Mouse (Mus musculus) granulocyte monocyte progenitor cell, adult 5-6 weeks (primary cell): Measurements from ENCODE around the gene Klk1b16. TPM values are rescaled to one million over a fixed set of nuclear protein-coding genes. Genes with fewer than 3 reads are reported as not detected.
"Not testable (repeated sequence)": the region's sequence is repeated elsewhere in the genome, so short reads cannot be mapped to it uniquely, and the experiment has no call there.

ENCODE experiments used
- ATAC-seq: replicated peaks from 2 replicates; pipeline ENCODE4 v1.8.0; 2016; ENCODE audit warnings: mild to moderate bottlenecking, moderate TSS enrichment, inconsistent platforms; ENCODE audit not compliant: poor library complexity, severe bottlenecking
- total RNA-seq, 2 experiments: library from RNA; stranded (forward) in 1 of 2; stranded (reverse) in 1 of 2; fragments of 200-712, 200-1000 nt in 1 of 2; fragments of >200 nt in 1 of 2; fragmentation: Nextera tagmentation in 1 of 2; gene quantifications; 2 replicates each; pipeline ENCODE4 v1.2.3; 2014 to 2017

The Klk1b16 gene
- total RNA-seq (2014; fragmentation: Nextera tagmentation) (not detected in 2 replicates), total RNA-seq (2017) (not detected in 2 replicates)

GRCm38 (mm10) chr7:44136467-44136866 is at the start of gene Klk1b16:
Gene Klk1b16 (plus strand): TSS chr7:44136767.
- no peak for ATAC-seq

GRCm38 (mm10) chr7:44096111-44096510 is 40.5 kb upstream of the Klk1b16 start:
- ATAC-seq = no peak

- not testable (repeated sequence) for ATAC-seq
Measured at GRCm38 (mm10) chr7:44102028-44102427, 34.5 kb upstream of the Klk1b16 start, which contains the start of gene Klk1b21. Gene Klk1b21 (plus strand): TSS chr7:44102328.

GRCm38 (mm10) chr7:44112373-44112772 is 24.2 kb upstream of the Klk1b16 start, which contains the start of gene Klk1b22:
Gene Klk1b22 (plus strand): TSS chr7:44112673.
- ATAC-seq = no peak

GRCm38 (mm10) chr7:44123445-44123844 is 13.1 kb upstream of the Klk1b16 start:
- no peak for ATAC-seq

GRCm38 (mm10) chr7:44179299-44180045 is 42.9 kb downstream of the Klk1b16 start:
- ATAC-seq = no peak

- ATAC-seq = not testable (repeated sequence)
Measured at GRCm38 (mm10) chr7:44186516-44186915, 49.9 kb downstream of the Klk1b16 start.

GRCm38 (mm10) chr7:44187936-44188335 is 51.4 kb downstream of the Klk1b16 start, which contains the start of gene Klk1b24:
Gene Klk1b24 (plus strand): TSS chr7:44188236.
- not testable (repeated sequence) for ATAC-seq

Other genes starting within 250 kb of the Klk1b16 start
- not detected in 2 replicates for gene Klk15, start 203.0 kb upstream of the Klk1b16 start, total RNA-seq (2014; fragmentation: Nextera tagmentation)
- gene Klk15, start 203.0 kb upstream of the Klk1b16 start, total RNA-seq (2017) = not detected in 2 replicates
- gene Klk1b8, start 186.1 kb upstream of the Klk1b16 start, total RNA-seq (2014; fragmentation: Nextera tagmentation) = not detected in 2 replicates
- gene Klk1b8, start 186.1 kb upstream of the Klk1b16 start, total RNA-seq (2017) = not detected in 2 replicates
- not detected in 2 replicates for gene Klk1b1, start 170.0 kb upstream of the Klk1b16 start, total RNA-seq (2014; fragmentation: Nextera tagmentation)
- gene Klk1b1, start 170.0 kb upstream of the Klk1b16 start, total RNA-seq (2017) = not detected in 2 replicates
- gene Klk1b9, start 160.7 kb upstream of the Klk1b16 start, total RNA-seq (2014; fragmentation: Nextera tagmentation) = not detected in 2 replicates
- not detected in 2 replicates for gene Klk1b9, start 160.7 kb upstream of the Klk1b16 start, total RNA-seq (2017)
- not detected in 2 replicates for gene Klk1b11, start 140.9 kb upstream of the Klk1b16 start, total RNA-seq (2014; fragmentation: Nextera tagmentation)
- gene Klk1b11, start 140.9 kb upstream of the Klk1b16 start, total RNA-seq (2017) = not detected in 2 replicates
- gene Klk1b26, start 124.6 kb upstream of the Klk1b16 start, total RNA-seq (2014; fragmentation: Nextera tagmentation) = not detected in 2 replicates
- not detected in 2 replicates for gene Klk1b26, start 124.6 kb upstream of the Klk1b16 start, total RNA-seq (2017)
- not detected in 2 replicates for gene Klk1b27, start 84.5 kb upstream of the Klk1b16 start, total RNA-seq (2014; fragmentation: Nextera tagmentation)
- not detected in 2 replicates for gene Klk1b27, start 84.5 kb upstream of the Klk1b16 start, total RNA-seq (2017)
- not detected in 2 replicates for gene Klk1b21, start 34.4 kb upstream of the Klk1b16 start, total RNA-seq (2014; fragmentation: Nextera tagmentation)
- gene Klk1b21, start 34.4 kb upstream of the Klk1b16 start, total RNA-seq (2017) = not detected in 2 replicates
- gene Klk1b22, start 24.1 kb upstream of the Klk1b16 start, total RNA-seq (2014; fragmentation: Nextera tagmentation) = not detected in 2 replicates
- not detected in 2 replicates for gene Klk1b22, start 24.1 kb upstream of the Klk1b16 start, total RNA-seq (2017)
- not detected in 2 replicates for gene Klk1b24, start 51.5 kb downstream of the Klk1b16 start, total RNA-seq (2014; fragmentation: Nextera tagmentation)
- not detected in 2 replicates for gene Klk1b24, start 51.5 kb downstream of the Klk1b16 start, total RNA-seq (2017)
- not detected in 2 replicates for gene Klk1b3, start 61.4 kb downstream of the Klk1b16 start, total RNA-seq (2014; fragmentation: Nextera tagmentation)
- not detected in 2 replicates for gene Klk1b3, start 61.4 kb downstream of the Klk1b16 start, total RNA-seq (2017)
- gene Klk1b4, start 70.7 kb downstream of the Klk1b16 start, total RNA-seq (2014; fragmentation: Nextera tagmentation) = not detected in 2 replicates
- not detected in 2 replicates for gene Klk1b4, start 70.7 kb downstream of the Klk1b16 start, total RNA-seq (2017)
- not detected in 2 replicates for gene Klk1b5, start 79.2 kb downstream of the Klk1b16 start, total RNA-seq (2014; fragmentation: Nextera tagmentation)
- gene Klk1b5, start 79.2 kb downstream of the Klk1b16 start, total RNA-seq (2017) = not detected in 2 replicates
- gene Klk1, start 88.6 kb downstream of the Klk1b16 start, total RNA-seq (2014; fragmentation: Nextera tagmentation) = not detected in 2 replicates
- gene Klk1, start 88.6 kb downstream of the Klk1b16 start, total RNA-seq (2017) = not detected in 2 replicates
- gene Gm36864, start 99.4 kb downstream of the Klk1b16 start, total RNA-seq (2014; fragmentation: Nextera tagmentation) = not detected in 2 replicates
- gene Gm36864, start 99.4 kb downstream of the Klk1b16 start, total RNA-seq (2017) = not detected in 2 replicates
- 1.2 TPM in 1 of 2 replicates, not detected in the other for gene 1700028J19Rik, start 109.9 kb downstream of the Klk1b16 start, total RNA-seq (2014; fragmentation: Nextera tagmentation)
- 0.67 TPM in 1 of 2 replicates, not detected in the other for gene 1700028J19Rik, start 109.9 kb downstream of the Klk1b16 start, total RNA-seq (2017)
- 95.5 and 132 TPM in 2 replicates for gene 2410002F23Rik, start 110.0 kb downstream of the Klk1b16 start, total RNA-seq (2014; fragmentation: Nextera tagmentation)
- 63.5 and 86.2 TPM in 2 replicates for gene 2410002F23Rik, start 110.0 kb downstream of the Klk1b16 start, total RNA-seq (2017)
- not detected in 2 replicates for gene Acp4, start 120.6 kb downstream of the Klk1b16 start, total RNA-seq (2014; fragmentation: Nextera tagmentation)
- gene Acp4, start 120.6 kb downstream of the Klk1b16 start, total RNA-seq (2017) = 0.26 TPM in 1 of 2 replicates, not detected in the other
- not detected in 2 replicates for gene Gm15517, start 124.7 kb downstream of the Klk1b16 start, total RNA-seq (2014; fragmentation: Nextera tagmentation)
- not detected in 2 replicates for gene Gm15517, start 124.7 kb downstream of the Klk1b16 start, total RNA-seq (2017)
- 2.5 and 3.7 TPM in 2 replicates for gene Clec11a, start 170.1 kb downstream of the Klk1b16 start, total RNA-seq (2014; fragmentation: Nextera tagmentation)
- gene Clec11a, start 170.1 kb downstream of the Klk1b16 start, total RNA-seq (2017) = 4.4 and 4.8 TPM in 2 replicates
- not detected in 2 replicates for gene Shank1, start 173.5 kb downstream of the Klk1b16 start, total RNA-seq (2014; fragmentation: Nextera tagmentation)
- not detected in 2 replicates for gene Shank1, start 173.5 kb downstream of the Klk1b16 start, total RNA-seq (2017)
- 1.1 TPM in 1 of 2 replicates, not detected in the other for gene Syt3, start 247.3 kb downstream of the Klk1b16 start, total RNA-seq (2014; fragmentation: Nextera tagmentation)
- 0.15 TPM in 1 of 2 replicates, not detected in the other for gene Syt3, start 247.3 kb downstream of the Klk1b16 start, total RNA-seq (2017)
- gene 1700008O03Rik, start 249.1 kb downstream of the Klk1b16 start, total RNA-seq (2014; fragmentation: Nextera tagmentation) = 4.1 TPM in 1 of 2 replicates, not detected in the other
- gene 1700008O03Rik, start 249.1 kb downstream of the Klk1b16 start, total RNA-seq (2017) = 1.8 and 2.4 TPM in 2 replicates